Mouse (Mus musculus): ENCODE results near the gene Ppp4r1.

- TF ChIP-seq CTCF (IDR thresholded peaks at IDR 0.05) (peak; percentile 50), EP300 (IDR thresholded peaks at IDR 0.05) (no peak)
Observed at GRCm38 (mm10) chr17:65750301-65750700, 32.1 kb upstream of the Ppp4r1 start.

Data from lung, postnatal 0 days (tissue).